Mouse (Mus musculus): ENCODE data around the gene Trabd2b.

Gene Trabd2b

GRCm38 (mm10) chr4:114397625-114398024 lies 8.9 kb upstream of the Trabd2b start:
- DNase-seq (ENCODE audit: low spot score in 2 of 2), result no peak

- DNase-seq (ENCODE audit: low spot score in 2 of 2), result no peak
These were observed 6.7 kb upstream of the Trabd2b start for GRCm38 (mm10) chr4:114399821-114400220.

GRCm38 (mm10) chr4:114401993-114402731 lies 4.4 kb upstream of the Trabd2b start:
- DNase-seq (ENCODE audit: low spot score in 2 of 2), result no peak

- DNase-seq (ENCODE audit: low spot score in 2 of 2), result peak; percentile 79 to 89
These were observed 706 bp upstream of the Trabd2b start for GRCm38 (mm10) chr4:114405682-114406354.

GRCm38 (mm10) chr4:114407516-114407915 lies 992 bp downstream of the Trabd2b start:
- DNase-seq (ENCODE audit: low spot score in 2 of 2), result no peak

- DNase-seq (ENCODE audit: low spot score in 2 of 2), result no peak
These were observed 1.8 kb downstream of the Trabd2b start for GRCm38 (mm10) chr4:114408298-114408697.

GRCm38 (mm10) chr4:114408890-114409480 lies 2.5 kb downstream of the Trabd2b start:
- no peak for DNase-seq (ENCODE audit: low spot score in 2 of 2)

GRCm38 (mm10) chr4:114409511-114409910 lies 3.0 kb downstream of the Trabd2b start:
- no peak for DNase-seq (ENCODE audit: low spot score in 2 of 2)

GRCm38 (mm10) chr4:114410026-114410425 lies 3.5 kb downstream of the Trabd2b start:
- no peak for DNase-seq (ENCODE audit: low spot score in 2 of 2)

- peak in 1 of 2 experiments; percentile 33 for DNase-seq (ENCODE audit: low spot score in 2 of 2)
These were observed 3.9 kb downstream of the Trabd2b start for GRCm38 (mm10) chr4:114410443-114410842.

- no peak for DNase-seq (ENCODE audit: low spot score in 2 of 2)
These were observed 4.6 kb downstream of the Trabd2b start for GRCm38 (mm10) chr4:114410958-114411661.

- no peak for DNase-seq (ENCODE audit: low spot score in 2 of 2)
These were observed 5.4 kb downstream of the Trabd2b start for GRCm38 (mm10) chr4:114411846-114412390.

- peak in 1 of 2 experiments; percentile 20 for DNase-seq (ENCODE audit: low spot score in 2 of 2)
These were observed 9.6 kb downstream of the Trabd2b start for GRCm38 (mm10) chr4:114415925-114416645.

GRCm38 (mm10) chr4:114420154-114420553 lies 13.6 kb downstream of the Trabd2b start:
- no peak for DNase-seq (ENCODE audit: low spot score in 2 of 2)

- DNase-seq (ENCODE audit: low spot score in 2 of 2), result no peak
These were observed 16.6 kb downstream of the Trabd2b start for GRCm38 (mm10) chr4:114423084-114423483.

GRCm38 (mm10) chr4:114425808-114426207 lies 19.3 kb downstream of the Trabd2b start:
- no peak for DNase-seq (ENCODE audit: low spot score in 2 of 2)

- no peak for DNase-seq (ENCODE audit: low spot score in 2 of 2)
These were observed 26.2 kb downstream of the Trabd2b start for GRCm38 (mm10) chr4:114432742-114433141.

GRCm38 (mm10) chr4:114433440-114433839 lies 26.9 kb downstream of the Trabd2b start:
- no peak for DNase-seq (ENCODE audit: low spot score in 2 of 2)

- no peak for DNase-seq (ENCODE audit: low spot score in 2 of 2)
These were observed 28.2 kb downstream of the Trabd2b start for GRCm38 (mm10) chr4:114434766-114435165.

GRCm38 (mm10) chr4:114435381-114435780 lies 28.9 kb downstream of the Trabd2b start:
- DNase-seq (ENCODE audit: low spot score in 2 of 2), result no peak

- DNase-seq (ENCODE audit: low spot score in 2 of 2), result no peak
These were observed 32.2 kb downstream of the Trabd2b start for GRCm38 (mm10) chr4:114438764-114439163.

All from urinary bladder, postnatal 36 days (tissue).